Mouse (Mus musculus): ENCODE measurements around the gene Pwwp2b. TPM values are rescaled to one million over a fixed set of nuclear protein-coding genes. Genes with fewer than 3 reads are reported as not detected.

Pwwp2b gene
- polyA plus RNA-seq, 1 experiment from 2014 or later, result 4.3 TPM

DNA sequence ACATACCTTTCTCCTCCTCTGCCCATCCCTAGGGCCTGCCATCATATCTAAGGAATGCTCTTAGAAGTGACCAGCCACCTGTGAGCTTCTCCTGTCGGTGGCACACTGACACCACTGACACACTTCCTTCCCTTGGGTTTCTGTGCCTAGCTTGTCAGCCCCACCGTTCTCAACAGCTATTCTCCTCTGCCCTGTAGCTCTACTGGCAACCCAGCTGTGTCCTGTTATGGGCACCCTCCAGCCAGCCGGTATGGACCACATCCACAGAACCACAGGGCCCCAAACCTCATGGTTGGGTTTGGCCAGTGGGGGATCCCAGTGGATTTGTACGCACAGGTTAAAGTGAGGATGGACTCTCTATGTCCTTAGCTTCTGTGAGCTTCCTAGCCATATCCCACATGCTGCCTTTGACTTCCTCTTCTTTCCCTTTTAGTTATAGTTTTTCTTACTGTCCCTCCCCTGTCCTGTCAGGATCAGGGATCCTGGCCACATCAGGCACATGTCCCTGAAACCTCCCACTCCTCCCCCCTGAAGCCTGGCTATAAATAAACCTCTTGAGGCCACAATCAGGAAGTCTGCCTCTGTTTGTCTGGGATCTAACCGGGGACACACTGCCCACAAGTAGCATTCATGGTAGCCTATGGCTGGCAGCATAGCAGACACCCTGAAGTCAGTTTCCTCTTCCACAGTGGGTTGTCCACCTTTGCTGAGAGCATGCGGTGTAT, 19.7 kb upstream of the Pwwp2b start:
- H3K4me1 ChIP-seq, result no peaks in the 10 kb centered on the region
- no peaks in the 10 kb centered on the region for H3K9me3 ChIP-seq (replicated peaks)
- WGBS, result 82% methylated on average over 6 of the region's 6 CpGs
- no peaks in the 10 kb centered on the region for H3K36me3 ChIP-seq
- H3K4me3 ChIP-seq, result no peak overlapping the region
- H3K9ac ChIP-seq, result no peak overlapping the region
- H3K4me2 ChIP-seq (replicated peaks), result no peak overlapping the region
- no peaks in the 10 kb centered on the region for H3K27me3 ChIP-seq
- no peak for ATAC-seq (ENCODE audit: low FRiP score)
- H3K27ac ChIP-seq, result no peak overlapping the region

GRCm38 (mm10) chr7:139229837-139230236, 18.4 kb upstream of the Pwwp2b start:
- Histone ChIP-seq H3K9me3 (replicated peaks) (no peaks in the 10 kb centered on the region), H3K9ac (no peak overlapping the region), H3K27ac (no peak overlapping the region), H3K4me2 (replicated peaks) (no peak overlapping the region), H3K4me1 (peaks cover 10% of the 10 kb centered on the region), H3K27me3 (no peaks in the 10 kb centered on the region), H3K36me3 (no peaks in the 10 kb centered on the region), H3K4me3 (no peak overlapping the region)
- WGBS, result 78% methylated on average over 5 of the region's 5 CpGs
- no peak for ATAC-seq (ENCODE audit: low FRiP score)

DNA sequence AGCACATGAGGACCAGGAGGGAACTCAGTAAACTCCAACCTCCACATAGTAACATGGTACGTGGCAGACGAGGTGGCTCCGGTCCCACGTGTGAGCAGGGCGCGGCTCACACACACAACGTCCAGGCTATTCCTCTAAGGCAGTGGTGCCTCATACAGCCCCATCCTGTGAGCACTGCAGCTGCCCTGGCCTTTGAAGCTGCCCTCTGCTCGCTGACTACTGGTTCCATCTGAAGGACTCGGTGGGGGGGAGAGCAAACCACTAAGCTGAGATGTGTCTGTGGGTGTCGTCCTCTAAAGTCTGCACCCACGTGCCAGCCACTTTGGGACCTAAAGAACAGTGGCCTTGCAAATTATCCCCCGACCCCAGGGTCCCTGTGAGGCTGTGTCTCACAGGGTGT, 18.0 kb upstream of the Pwwp2b start:
- H3K4me1 ChIP-seq, result peaks cover 14% of the 10 kb centered on the region
- no peak for ATAC-seq (ENCODE audit: low FRiP score)
- 75% methylated on average over 12 of the region's 12 CpGs for WGBS

DNA sequence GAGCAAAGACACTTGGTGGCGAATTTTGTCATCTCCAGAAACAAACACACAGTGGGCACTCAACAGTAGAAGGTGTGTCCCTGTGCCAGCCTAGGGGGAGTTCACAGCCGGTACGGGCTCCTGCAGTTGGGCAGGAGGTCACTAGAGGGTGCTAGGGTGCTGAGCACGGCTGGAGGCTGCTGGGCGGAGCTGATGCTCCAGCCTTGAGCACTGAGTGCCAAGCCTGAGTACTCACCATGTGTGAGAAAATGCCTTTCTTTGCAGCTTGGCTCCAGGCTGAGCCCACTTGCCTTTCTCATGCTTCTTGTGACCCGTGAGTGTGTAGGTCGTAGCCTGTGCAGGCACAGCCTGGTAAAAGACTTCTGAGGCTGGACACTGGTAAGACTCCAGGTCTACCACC, 14.6 kb upstream of the Pwwp2b start:
- peaks cover 14% of the 10 kb centered on the region for H3K4me1 ChIP-seq
- H3K9ac ChIP-seq, result no peak overlapping the region
- ATAC-seq (ENCODE audit: low FRiP score), result peak; percentile 74
- H3K9me3 ChIP-seq (replicated peaks), result no peaks in the 10 kb centered on the region
- H3K27ac ChIP-seq, result no peak overlapping the region
- no peak overlapping the region for H3K4me3 ChIP-seq
- H3K36me3 ChIP-seq, result no peaks in the 10 kb centered on the region
- H3K4me2 ChIP-seq (replicated peaks), result 0 out of 2 replicates have a peak overlapping the region, but pooled peaks have one; percentile 19
- H3K27me3 ChIP-seq, result peaks cover 3% of the 10 kb centered on the region; the same call in 1 of the 2 replicates
- WGBS, result 0% methylated on average over 7 of the region's 7 CpGs

More for the DNA sequence above, 18.0 kb upstream of the Pwwp2b start:
- Histone ChIP-seq H3K27ac (no peak overlapping the region), H3K4me2 (replicated peaks) (no peak overlapping the region), H3K27me3 (no peaks in the 10 kb centered on the region; the same call in 1 of the 2 replicates), H3K9ac (no peak overlapping the region), H3K9me3 (replicated peaks) (no peaks in the 10 kb centered on the region), H3K36me3 (no peaks in the 10 kb centered on the region), H3K4me3 (no peak overlapping the region)

- ATAC-seq (ENCODE audit: low FRiP score), result peak; percentile 57
- Histone ChIP-seq H3K4me3 (no peak overlapping the region), H3K4me2 (replicated peaks) (peak overlapping the region; percentile 35), H3K27me3 (peaks cover 3% of the 10 kb centered on the region; the same call in 1 of the 2 replicates), H3K27ac (no peak overlapping the region), H3K36me3 (no peaks in the 10 kb centered on the region), H3K9ac (no peak overlapping the region), H3K4me1 (peaks cover 14% of the 10 kb centered on the region), H3K9me3 (replicated peaks) (no peaks in the 10 kb centered on the region)
- 8% methylated on average over 18 of the region's 18 CpGs for WGBS
Measured at GRCm38 (mm10) chr7:139234426-139235188, 13.7 kb upstream of the Pwwp2b start.

- ATAC-seq (ENCODE audit: low FRiP score), result no peak
- H3K27ac ChIP-seq, result no peak overlapping the region
- peaks cover 3% of the 10 kb centered on the region; the same call in 1 of the 2 replicates for H3K27me3 ChIP-seq
- no peak overlapping the region for H3K4me3 ChIP-seq
- H3K36me3 ChIP-seq, result no peaks in the 10 kb centered on the region
- no peak overlapping the region for H3K9ac ChIP-seq
- WGBS, result 84% methylated on average over 12 of the region's 12 CpGs
- H3K4me2 ChIP-seq (replicated peaks), result no peak overlapping the region
- no peaks in the 10 kb centered on the region for H3K9me3 ChIP-seq (replicated peaks)
- H3K4me1 ChIP-seq, result peaks cover 14% of the 10 kb centered on the region
Measured at GRCm38 (mm10) chr7:139235651-139236358, 12.5 kb upstream of the Pwwp2b start.

GRCm38 (mm10) chr7:139239432-139239831, 8.8 kb upstream of the Pwwp2b start:
- Histone ChIP-seq H3K36me3 (no peaks in the 10 kb centered on the region), H3K4me1 (peaks cover 7% of the 10 kb centered on the region), H3K4me2 (replicated peaks) (no peak overlapping the region), H3K27ac (no peak overlapping the region), H3K27me3 (peaks cover 3% of the 10 kb centered on the region; the same call in 1 of the 2 replicates), H3K9ac (no peak overlapping the region), H3K4me3 (no peak overlapping the region), H3K9me3 (replicated peaks) (no peaks in the 10 kb centered on the region)
- no peak for ATAC-seq (ENCODE audit: low FRiP score)
- 75% methylated on average over 3 of the region's 3 CpGs for WGBS

DNA sequence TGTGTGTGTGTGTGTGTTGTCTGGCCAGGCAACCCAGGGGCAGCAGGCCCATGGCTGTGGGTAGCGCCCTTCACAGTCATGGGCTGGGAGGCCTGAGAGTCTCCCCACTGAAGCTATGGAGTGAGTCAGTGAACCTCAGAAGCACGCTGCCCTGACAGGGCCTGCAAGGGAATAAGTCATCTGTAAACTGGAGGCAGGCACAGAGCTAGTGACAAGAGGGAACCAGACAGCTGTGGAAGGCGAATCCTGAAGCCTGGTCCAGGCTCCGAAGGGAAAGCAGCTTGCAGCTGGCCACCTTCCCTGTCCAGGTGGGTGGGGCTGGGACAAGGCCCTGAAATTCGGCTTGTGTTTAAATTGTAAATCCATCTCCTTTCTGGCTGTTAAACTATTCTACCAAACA, 2.2 kb upstream of the Pwwp2b start:
- Histone ChIP-seq H3K27ac (no peak overlapping the region), H3K9ac (no peak overlapping the region), H3K36me3 (no peaks in the 10 kb centered on the region), H3K4me3 (no peak overlapping the region), H3K9me3 (replicated peaks) (no peaks in the 10 kb centered on the region), H3K27me3 (peaks cover 48% of the 10 kb centered on the region), H3K4me1 (peaks cover 30% of the 10 kb centered on the region), H3K4me2 (replicated peaks) (no peak overlapping the region)
- ATAC-seq (ENCODE audit: low FRiP score), result no peak
- WGBS, result 64% methylated on average over 5 of the region's 5 CpGs

- H3K27me3 ChIP-seq, result peaks cover 48% of the 10 kb centered on the region
Measured at GRCm38 (mm10) chr7:139246931-139247880, 1.1 kb upstream of the Pwwp2b start.

GRCm38 (mm10) chr7:139248615-139249405, 528 bp downstream of the Pwwp2b start:
- Histone ChIP-seq H3K27ac (0 out of 2 replicates have a peak overlapping the region, but pooled peaks have one; percentile 67), H3K9ac (peak overlapping the region; percentile 76), H3K27me3 (peaks cover 54% of the 10 kb centered on the region), H3K4me3 (peak overlapping the region; percentile 64), H3K4me1 (peaks cover 43% of the 10 kb centered on the region), H3K36me3 (no peaks in the 10 kb centered on the region), H3K9me3 (replicated peaks) (no peaks in the 10 kb centered on the region), H3K4me2 (replicated peaks) (peak overlapping the region; percentile 95)
- 2% methylated on average over 44 of the region's 45 CpGs for WGBS
- peak; percentile 20; the same call in 1 of the 2 replicates for ATAC-seq (ENCODE audit: low FRiP score)

More at GRCm38 (mm10) chr7:139246931-139247880, 1.1 kb upstream of the Pwwp2b start:
- WGBS, result 3% methylated on average over 38 of the region's 38 CpGs
- ATAC-seq (ENCODE audit: low FRiP score), result peak; percentile 55
- Histone ChIP-seq H3K9ac (peak overlapping the region; percentile 76), H3K36me3 (no peaks in the 10 kb centered on the region), H3K27ac (peak overlapping the region; percentile 67; the same call in 1 of the 2 replicates), H3K9me3 (replicated peaks) (no peaks in the 10 kb centered on the region), H3K4me1 (peaks cover 39% of the 10 kb centered on the region), H3K4me3 (peak overlapping the region; percentile 64), H3K4me2 (replicated peaks) (peak overlapping the region; percentile 95)
